Mouse (Mus musculus) liver, adult (tissue): ENCODE results near the gene Ntn4.

Source experiments
- GATA4 ChIP-seq: IDR thresholded peaks from 2 replicates; pipeline ENCODE4 v1.6.1; 2014; ENCODE audit warnings: mild to moderate bottlenecking, low read length; ENCODE audit not compliant: insufficient replicate concordance

Gene Ntn4

DNA sequence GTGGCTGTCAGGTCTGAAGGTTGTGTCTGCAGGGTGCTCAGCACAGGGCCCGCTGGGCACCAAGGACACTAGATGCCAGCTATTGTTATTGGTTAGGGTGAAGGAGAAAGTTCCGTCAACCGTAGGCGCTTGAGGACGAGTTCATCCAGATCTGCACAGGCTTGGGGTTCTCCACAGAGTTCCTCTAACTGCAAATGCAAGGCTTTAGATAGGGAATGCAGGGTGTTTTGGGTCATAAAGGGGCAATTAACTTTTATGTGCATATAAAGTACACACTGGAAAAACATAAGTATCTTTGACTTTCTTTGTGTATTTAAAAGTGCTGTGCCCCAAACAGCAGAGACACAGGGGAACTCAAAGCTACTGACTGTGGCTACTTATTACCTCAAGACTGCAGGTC is 10.2 kb upstream of the Ntn4 start:
- TF ChIP-seq GATA4: no peak

DNA sequence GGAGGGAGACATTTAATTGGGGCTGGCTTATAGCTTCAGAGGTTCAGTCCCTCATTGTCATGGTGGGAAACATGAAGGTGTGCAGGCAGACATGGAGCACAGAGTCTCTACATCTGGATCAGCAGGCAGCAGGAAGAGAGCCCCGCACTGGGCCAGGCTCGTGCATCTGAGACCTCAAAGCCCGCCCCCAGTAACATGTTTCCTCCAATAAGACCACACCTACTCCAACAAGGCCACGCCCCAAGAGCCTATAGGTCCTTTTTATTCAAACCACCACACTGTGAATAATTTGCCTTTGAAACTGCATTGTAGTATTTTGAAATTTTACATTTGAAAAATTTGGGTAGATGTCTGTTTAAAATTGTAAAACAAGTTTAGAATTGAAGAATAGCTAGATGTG is 8.4 kb upstream of the Ntn4 start:
- no peak for TF ChIP-seq GATA4

- TF ChIP-seq GATA4: no peak
Observed at GRCm38 (mm10) chr10:93633563-93633962, 6.9 kb upstream of the Ntn4 start.

DNA sequence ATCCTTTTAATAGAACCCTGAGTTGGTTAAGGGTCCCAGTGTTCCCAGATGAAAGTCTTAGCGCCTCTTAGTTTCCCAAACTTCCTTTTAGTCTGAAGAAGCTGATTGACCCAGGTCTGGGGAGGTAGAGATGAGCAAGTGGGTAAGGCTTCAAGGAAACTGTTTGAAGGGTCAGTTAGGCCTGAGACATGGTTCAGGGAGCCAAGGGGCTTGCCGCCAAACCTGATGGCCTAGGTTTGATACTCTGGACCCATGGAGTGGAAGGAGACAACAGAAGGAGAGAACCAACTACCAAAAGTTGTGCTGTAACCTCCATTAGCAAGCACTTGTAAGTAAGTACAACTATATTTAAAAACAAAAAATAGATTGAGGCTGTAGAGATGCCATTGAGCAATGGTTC is 6.5 kb upstream of the Ntn4 start:
- TF ChIP-seq GATA4: no peak

DNA sequence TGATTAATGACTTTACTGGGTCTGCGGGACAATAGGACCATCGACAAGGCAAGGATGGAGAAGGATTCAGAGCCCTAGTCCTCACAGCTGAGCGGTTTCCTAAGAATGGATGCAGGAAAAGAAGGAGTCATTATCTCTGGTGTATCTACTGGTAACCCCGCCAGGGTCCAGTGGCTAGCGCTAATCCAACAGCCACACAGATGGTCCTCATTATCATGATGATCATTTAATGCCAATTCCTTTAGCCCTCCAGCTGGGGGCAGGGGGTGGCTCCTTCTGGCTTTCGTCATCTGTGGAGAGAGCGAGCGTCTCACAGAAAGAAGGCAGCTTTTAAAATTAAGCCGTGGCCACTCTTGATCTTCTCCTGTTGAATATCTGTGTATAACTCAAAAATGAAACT is 4.5 kb upstream of the Ntn4 start:
- no peak for TF ChIP-seq GATA4

GRCm38 (mm10) chr10:93640953-93641820 is 706 bp downstream of the Ntn4 start:
- TF ChIP-seq GATA4: no peak

- no peak for TF ChIP-seq GATA4
Observed at GRCm38 (mm10) chr10:93641821-93642746, 1.6 kb downstream of the Ntn4 start.

DNA sequence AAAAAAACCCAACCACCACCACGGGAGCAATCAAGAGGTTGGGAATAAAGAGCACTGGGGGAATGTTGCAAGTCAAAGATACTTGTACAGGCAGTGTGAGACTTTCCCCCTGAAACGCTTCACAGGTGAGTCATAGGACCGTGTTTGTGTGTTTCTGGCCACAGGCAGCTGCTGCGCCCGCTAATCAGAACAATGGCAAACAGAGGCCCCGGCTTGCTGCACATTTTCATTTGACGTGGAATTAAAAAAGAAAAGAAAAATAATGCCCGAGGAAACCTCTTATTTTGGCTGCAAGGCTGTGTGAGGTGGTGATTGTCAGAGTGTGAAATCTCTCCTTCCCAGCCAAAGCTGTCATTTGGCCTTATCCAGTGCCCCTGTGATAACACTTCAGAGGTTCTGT is 2.4 kb downstream of the Ntn4 start:
- no peak for TF ChIP-seq GATA4

- TF ChIP-seq GATA4: no peak
Observed at GRCm38 (mm10) chr10:93644451-93644941, 4.0 kb downstream of the Ntn4 start.

DNA sequence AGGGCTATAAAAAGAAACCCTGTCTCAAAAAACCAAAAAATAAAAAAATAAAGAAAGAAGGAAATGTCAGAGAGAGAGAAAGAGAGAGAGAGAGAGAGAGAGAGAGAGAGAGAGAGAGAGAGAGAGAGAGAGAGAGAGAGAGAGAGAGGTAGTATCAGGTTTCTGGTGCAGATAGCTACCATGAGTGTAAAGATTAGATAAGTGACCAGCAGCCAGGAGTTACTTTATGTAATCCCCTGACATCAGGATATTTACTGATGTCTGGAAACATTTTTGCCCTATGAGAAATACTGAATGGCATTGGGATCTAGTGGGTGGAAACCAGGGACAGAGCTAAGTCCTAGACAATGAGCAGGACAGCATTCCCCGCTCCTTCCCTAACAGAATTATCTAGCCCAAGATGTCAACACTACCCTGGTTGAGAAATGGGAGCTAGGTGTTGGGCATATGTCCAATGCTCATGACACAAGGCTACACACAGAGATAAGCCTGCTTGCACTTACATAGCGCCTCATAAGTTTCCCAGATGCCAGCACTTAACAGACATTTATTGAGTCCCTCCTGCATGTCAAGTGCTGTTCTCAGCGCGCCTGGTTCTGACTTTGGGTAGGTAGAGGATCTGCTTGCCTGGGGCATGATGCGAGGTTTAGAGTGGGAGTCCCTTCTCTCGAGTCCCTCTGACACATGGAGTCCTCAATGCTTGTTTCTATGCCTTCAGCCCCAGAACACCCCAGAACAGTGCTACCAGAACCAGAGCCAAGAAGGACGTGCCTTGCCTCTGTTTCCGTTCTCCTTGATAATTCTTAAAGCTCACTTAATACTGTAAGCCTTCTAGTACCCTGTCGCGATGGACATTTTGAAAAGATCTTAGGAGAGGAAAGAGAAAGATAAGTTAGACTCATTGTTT is 7.4 kb downstream of the Ntn4 start:
- TF ChIP-seq GATA4: 0 out of 2 replicates have a peak, but pooled peaks have one; percentile 38

GRCm38 (mm10) chr10:93648598-93649102 is 8.2 kb downstream of the Ntn4 start:
- TF ChIP-seq GATA4: no peak

- TF ChIP-seq GATA4: no peak
Observed at GRCm38 (mm10) chr10:93649127-93649526, 8.6 kb downstream of the Ntn4 start.

- TF ChIP-seq GATA4: no peak
Observed at GRCm38 (mm10) chr10:93649600-93649999, 9.1 kb downstream of the Ntn4 start.

- TF ChIP-seq GATA4: no peak
Observed at GRCm38 (mm10) chr10:93653322-93653721, 12.8 kb downstream of the Ntn4 start.
